Mouse (Mus musculus) cerebellum, adult 2 months (tissue): Measurements from ENCODE around the gene Trmt1. TPM values are rescaled to one million over a fixed set of nuclear protein-coding genes. Genes with fewer than 3 reads are reported as not detected.
A peak's percentile ranks its signal among the peaks of the same experiment; 100 is the strongest.

Experiments used
- DNase-seq, 2 experiments: peaks; one replicate each; pipeline ENCODE4 v3.0.0; 2021
- H3K27ac ChIP-seq: fragments of 200-500 bp; 2 replicates; pipeline ENCODE4 v1.5.1; 2012; ENCODE audit warnings: low read length, control low read depth, inconsistent platforms; ENCODE audit not compliant: insufficient read depth
- H3K27me3 ChIP-seq: fragments of 200-500 bp; 2 replicates; pipeline ENCODE4 v1.6.1; 2012; ENCODE audit warnings: inconsistent platforms, mild to moderate bottlenecking, low read length, moderate library complexity; ENCODE audit not compliant: control insufficient read depth, insufficient read depth
- H3K4me1 ChIP-seq: fragments of 200-500 bp; 2 replicates; pipeline ENCODE4 v1.6.1; 2011; ENCODE audit warnings: low read length; ENCODE audit not compliant: control insufficient read depth, insufficient read depth
- H3K4me3 ChIP-seq: fragments of 200-500 bp; replicated peaks from 2 replicates; pipeline ENCODE3; 2011; ENCODE audit warnings: mild to moderate bottlenecking, low read depth, low read length, control low read depth; ENCODE audit not compliant: insufficient read depth
- CTCF ChIP-seq: fragments of 200-500 bp; IDR thresholded peaks from 2 replicates; pipeline ENCODE4 v1.5.1; 2011; ENCODE audit warnings: low read depth, mild to moderate bottlenecking, control low read depth, low read length, moderate library complexity, borderline replicate concordance; ENCODE audit not compliant: insufficient read depth
- POLR2A ChIP-seq: fragments of 200-500 bp; IDR thresholded peaks from 2 replicates; pipeline ENCODE4 v1.6.1; 2011; ENCODE audit warnings: low read length, control low read depth, borderline replicate concordance; ENCODE audit not compliant: insufficient read depth
- WGBS: fragments of 180-500 bp; shearing (Covaris S2); methylation state at CpG from one replicate; pipeline ENCODE4 v1.1.7; 2018; 5-methylcytosine and 5-hydroxymethylcytosine counted together
- polyA plus RNA-seq: library from polyadenylated mRNA; depleted of rRNA; stranded (reverse); fragments of >200 nt; gene quantifications from 2 replicates; pipeline ENCODE4 v1.2.3, GENCODE M21; 2012

Gene Trmt1
- polyA plus RNA-seq, 1 experiment: 144 TPM

- Histone ChIP-seq H3K27me3 (no peaks in the 10 kb centered on the region), H3K4me1 (peaks cover 13% of the 10 kb centered on the region), H3K4me3 (no peak overlapping the region), H3K27ac (no peak overlapping the region)
- 16% methylated on average over 7 of the region's 7 CpGs for WGBS
- TF ChIP-seq CTCF: peak; percentile 85
- no peak for TF ChIP-seq POLR2A
- peak; percentile 57 to 68 for DNase-seq
These were observed 13.8 kb downstream of the Trmt1 start for GRCm38 (mm10) chr8:84699861-84700322.

- no peaks in the 10 kb centered on the region for H3K27me3 ChIP-seq
- WGBS: 72% methylated on average over 5 of the region's 5 CpGs
- H3K4me1 ChIP-seq: peaks cover 16% of the 10 kb centered on the region
- H3K27ac ChIP-seq: no peak overlapping the region
- TF ChIP-seq POLR2A: no peak
- no peak for TF ChIP-seq CTCF
- no peak for DNase-seq
- no peak overlapping the region for H3K4me3 ChIP-seq
These were observed 14.4 kb downstream of the Trmt1 start for GRCm38 (mm10) chr8:84700526-84700925.

GRCm38 (mm10) chr8:84700941-84701911 is 15.1 kb downstream of the Trmt1 start, which contains the start of gene Lyl1:
TSS of gene Lyl1 (plus strand) at chr8:84701457.
- no peak within 1 kb of the TSS for H3K4me3 ChIP-seq
- DNase-seq: peak in 1 of 2 experiments; percentile 31

GRCm38 (mm10) chr8:84702561-84702960 is 16.5 kb downstream of the Trmt1 start:
- H3K4me1 ChIP-seq: peaks cover 16% of the 10 kb centered on the region
- H3K4me3 ChIP-seq: no peak overlapping the region
- no peak overlapping the region for H3K27ac ChIP-seq
- no peak for DNase-seq
- H3K27me3 ChIP-seq: no peaks in the 10 kb centered on the region
- TF ChIP-seq CTCF (no peak), POLR2A (no peak)
- 84% methylated on average over 9 of the region's 9 CpGs for WGBS

More at GRCm38 (mm10) chr8:84700941-84701911, 15.1 kb downstream of the Trmt1 start, which contains the start of gene Lyl1:
- no peak within 1 kb of the TSS for H3K27ac ChIP-seq
- peaks cover 16% of the 10 kb centered on the region for H3K4me1 ChIP-seq
- WGBS: 45% methylated on average over 34 of the region's 34 CpGs
- no peaks in the 10 kb centered on the region for H3K27me3 ChIP-seq
- TF ChIP-seq POLR2A: no peak
- no peak for TF ChIP-seq CTCF

GRCm38 (mm10) chr8:84702963-84703465 is 16.9 kb downstream of the Trmt1 start:
- WGBS: 76% methylated on average over 6 of the region's 6 CpGs

GRCm38 (mm10) chr8:84703466-84704249 is 17.6 kb downstream of the Trmt1 start:
- DNase-seq: peak in 1 of 2 experiments; percentile 33
- Histone ChIP-seq H3K4me3 (no peak overlapping the region), H3K27me3 (no peaks in the 10 kb centered on the region), H3K27ac (no peak overlapping the region), H3K4me1 (peaks cover 17% of the 10 kb centered on the region)
- TF ChIP-seq POLR2A (no peak), CTCF (no peak)
- WGBS: 50% methylated on average over 38 of the region's 38 CpGs

More at GRCm38 (mm10) chr8:84702963-84703465, 16.9 kb downstream of the Trmt1 start:
- H3K4me1 ChIP-seq: peaks cover 16% of the 10 kb centered on the region
- no peak for DNase-seq
- H3K27ac ChIP-seq: no peak overlapping the region
- no peaks in the 10 kb centered on the region for H3K27me3 ChIP-seq
- H3K4me3 ChIP-seq: no peak overlapping the region
- TF ChIP-seq CTCF (no peak), POLR2A (no peak)

GRCm38 (mm10) chr8:84704356-84704755 is 18.2 kb downstream of the Trmt1 start:
- no peak for TF ChIP-seq POLR2A
- TF ChIP-seq CTCF: peak; percentile 58; the same call in 1 of the 2 replicates
- Histone ChIP-seq H3K4me3 (no peak overlapping the region), H3K27ac (no peak overlapping the region), H3K27me3 (no peaks in the 10 kb centered on the region), H3K4me1 (peaks cover 20% of the 10 kb centered on the region)
- DNase-seq: peak; percentile 59 to 70
- 28% methylated on average over 16 of the region's 16 CpGs for WGBS
